Mouse (Mus musculus) heart, embryonic 11.5 days (tissue): ENCODE data around the gene Clec1a. TPM values are rescaled to one million over a fixed set of nuclear protein-coding genes. Genes with fewer than 3 reads are reported as not detected.

Experiments used
- ATAC-seq: fragments of 200-750 bp; cut with Nextera tagmentation; replicated peaks from 2 replicates; pipeline ENCODE4 v1.8.0; 2017; ENCODE audit warnings: moderate library complexity; ENCODE audit not compliant: insufficient number of reproducible peaks, low FRiP score, low TSS enrichment
- H3K27ac ChIP-seq: fragments of 300-500 bp; sonication (generic); 2 replicates; pipeline ENCODE4 v1.5.1; 2014; ENCODE audit warnings: mild to moderate bottlenecking, low read depth, low read length
- H3K27me3 ChIP-seq: fragments of 300-500 bp; sonication (generic); 2 replicates; pipeline ENCODE4 v1.6.1; 2014; ENCODE audit warnings: mild to moderate bottlenecking, low read length, mixed read lengths; ENCODE audit not compliant: control insufficient read depth, insufficient read depth
- H3K36me3 ChIP-seq: fragments of 300-500 bp; sonication (generic); 2 replicates; pipeline ENCODE4 v1.6.1; 2014; ENCODE audit warnings: mild to moderate bottlenecking, low read length, moderate library complexity, mixed read lengths; ENCODE audit not compliant: control insufficient read depth, insufficient read depth
- H3K4me1 ChIP-seq: fragments of 300-500 bp; sonication (generic); 2 replicates; pipeline ENCODE4 v1.6.1; 2014; ENCODE audit warnings: low read length; ENCODE audit not compliant: control insufficient read depth, insufficient read depth
- H3K4me2 ChIP-seq: fragments of 300-500 bp; sonication (generic); 2 replicates; pipeline ENCODE4 v1.6.1; 2014; ENCODE audit warnings: mild to moderate bottlenecking, moderate library complexity
- H3K4me3 ChIP-seq: fragments of 300-500 bp; sonication (generic); 2 replicates; pipeline ENCODE4 v1.5.1; 2014; ENCODE audit warnings: low read depth, low read length
- H3K9ac ChIP-seq: fragments of 300-500 bp; sonication (generic); 2 replicates; pipeline ENCODE4 v1.6.1; 2014; ENCODE audit warnings: mild to moderate bottlenecking, low read depth, low read length, moderate library complexity
- H3K9me3 ChIP-seq: fragments of 300-500 bp; sonication (generic); replicated peaks from 2 replicates; pipeline ENCODE4 v1.6.1; 2016; ENCODE audit warnings: low read length; ENCODE audit not compliant: control insufficient read depth
- WGBS: fragments of 180-500 bp; shearing (Covaris S2); extraction: QIAGEN DNeasy Blood & Tissue Kit; methylation state at CpG from one replicate; pipeline ENCODE4 v1.1.7; 2014; ENCODE audit not compliant: insufficient replicate concordance; 5-methylcytosine and 5-hydroxymethylcytosine counted together
- polyA plus RNA-seq: library from polyadenylated mRNA; unstranded; fragments of >200 nt; fragmentation: Nextera tagmentation; extraction: Ambion mirVana; gene quantifications from 2 replicates; pipeline ENCODE4 v1.2.1, GENCODE M21; 2014

Gene Clec1a
- polyA plus RNA-seq, 1 experiment from 2014 or later, result 0.86 TPM

- H3K4me3 ChIP-seq, result no peak overlapping the region
- no peaks in the 10 kb centered on the region for H3K9me3 ChIP-seq
- H3K27me3 ChIP-seq, result no peaks in the 10 kb centered on the region
- ATAC-seq, result no peak
- no peak overlapping the region for H3K9ac ChIP-seq
- H3K27ac ChIP-seq, result no peak overlapping the region
- H3K4me2 ChIP-seq, result no peak overlapping the region
- 71% methylated on average over 6 of the region's 6 CpGs for WGBS
- H3K36me3 ChIP-seq, result no peaks in the 10 kb centered on the region
- no peaks in the 10 kb centered on the region for H3K4me1 ChIP-seq
These were observed 58.1 kb downstream of the Clec1a start for GRCm38 (mm10) chr6:129393732-129394131.

DNA sequence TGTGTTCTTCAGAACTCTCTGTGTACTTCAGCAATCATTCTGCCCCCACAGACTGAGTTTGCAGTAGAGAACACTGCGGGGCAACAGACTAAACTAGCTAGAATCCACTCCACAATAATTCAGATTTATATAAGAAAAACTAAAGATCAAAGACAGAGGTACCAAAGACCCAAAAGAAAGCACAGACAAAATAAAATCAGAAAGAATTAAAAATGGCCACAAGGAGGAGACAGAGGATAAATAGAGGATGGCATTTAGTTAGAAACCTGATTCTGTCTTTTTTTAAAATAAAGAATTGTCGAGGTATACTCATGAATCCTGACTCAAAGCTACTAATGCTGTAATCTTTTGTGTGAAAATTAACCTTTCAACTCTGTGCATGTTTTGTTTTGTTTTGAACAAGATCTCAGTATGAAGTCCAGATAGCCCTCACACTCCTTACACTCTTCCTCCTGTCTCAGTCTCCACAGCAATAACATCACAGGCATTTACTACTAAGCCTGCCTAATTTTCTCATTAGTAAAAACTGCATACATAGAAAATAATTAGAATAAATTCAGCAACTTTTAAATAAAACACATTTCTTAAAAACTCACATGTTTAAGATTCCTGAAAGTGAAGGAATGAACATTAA lies 58.6 kb downstream of the Clec1a start:
- Histone ChIP-seq H3K9me3 (no peaks in the 10 kb centered on the region), H3K9ac (no peak overlapping the region), H3K36me3 (no peaks in the 10 kb centered on the region), H3K27ac (no peak overlapping the region), H3K4me1 (no peaks in the 10 kb centered on the region), H3K4me3 (no peak overlapping the region), H3K4me2 (no peak overlapping the region), H3K27me3 (no peaks in the 10 kb centered on the region)
- 28% methylated on average over 2 of the region's 2 CpGs for WGBS
- no peak for ATAC-seq

DNA sequence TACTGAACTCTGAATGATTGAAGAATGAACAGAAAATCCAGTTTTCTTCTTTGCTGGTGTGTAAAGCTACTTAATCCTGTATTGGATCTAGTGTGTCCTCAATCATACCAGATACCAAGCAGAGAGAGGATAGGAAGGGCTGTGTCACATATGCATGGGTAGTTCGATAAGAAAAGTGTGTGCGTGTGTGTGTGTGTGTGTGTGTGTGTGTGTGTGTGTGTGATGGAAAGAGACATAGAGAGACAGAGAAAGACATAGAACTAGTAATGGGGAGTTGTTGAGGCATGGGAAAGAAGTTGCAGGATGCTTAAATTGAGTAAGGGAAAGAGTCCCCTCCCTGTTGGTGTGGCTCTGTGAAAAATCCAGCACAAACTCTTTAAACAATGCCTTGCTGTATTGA lies 66.0 kb downstream of the Clec1a start, which contains the start of gene Clec12b:
Clec12b (minus strand) TSS at position 101 of the 400 bp plus-strand sequence.
- Histone ChIP-seq H3K9me3 (no peaks in the 10 kb centered on the region), H3K27ac (no peak within 1 kb of the TSS), H3K36me3 (no peaks in the 10 kb centered on the region), H3K4me3 (no peak within 1 kb of the TSS), H3K9ac (no peak within 1 kb of the TSS), H3K27me3 (no peaks in the 10 kb centered on the region), H3K4me2 (no peak within 1 kb of the TSS), H3K4me1 (no peaks in the 10 kb centered on the region; the same call in 1 of the 2 replicates)
- WGBS, result 77% methylated on average over 2 of the region's 2 CpGs
- ATAC-seq, result no peak

DNA sequence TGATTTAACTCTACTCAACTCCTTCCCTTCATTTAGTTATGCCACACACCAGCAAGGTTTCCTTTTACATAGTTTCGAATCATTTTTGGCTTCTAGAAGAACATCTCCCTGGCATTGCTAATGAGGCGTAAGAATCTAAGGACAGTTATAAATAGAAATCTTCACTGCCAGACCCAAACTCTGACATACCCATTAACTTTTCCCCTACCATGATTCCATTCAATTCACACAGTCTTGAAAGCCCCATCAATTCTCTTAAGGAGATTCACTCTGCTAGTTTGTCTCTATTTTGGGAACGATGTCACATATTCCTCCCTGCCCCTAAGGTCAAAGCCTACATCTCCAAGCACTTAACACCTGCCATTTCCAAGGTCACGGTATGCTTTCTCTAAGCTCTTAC lies 66.8 kb downstream of the Clec1a start:
- H3K4me3 ChIP-seq, result no peak overlapping the region
- WGBS, result 62% methylated on average over 4 of the region's 4 CpGs
- no peak for ATAC-seq
- H3K4me2 ChIP-seq, result no peak overlapping the region
- H3K4me1 ChIP-seq, result no peaks in the 10 kb centered on the region; the same call in 1 of the 2 replicates
- H3K9me3 ChIP-seq, result no peaks in the 10 kb centered on the region
- H3K27ac ChIP-seq, result no peak overlapping the region
- no peak overlapping the region for H3K9ac ChIP-seq
- no peaks in the 10 kb centered on the region for H3K36me3 ChIP-seq
- no peaks in the 10 kb centered on the region for H3K27me3 ChIP-seq

DNA sequence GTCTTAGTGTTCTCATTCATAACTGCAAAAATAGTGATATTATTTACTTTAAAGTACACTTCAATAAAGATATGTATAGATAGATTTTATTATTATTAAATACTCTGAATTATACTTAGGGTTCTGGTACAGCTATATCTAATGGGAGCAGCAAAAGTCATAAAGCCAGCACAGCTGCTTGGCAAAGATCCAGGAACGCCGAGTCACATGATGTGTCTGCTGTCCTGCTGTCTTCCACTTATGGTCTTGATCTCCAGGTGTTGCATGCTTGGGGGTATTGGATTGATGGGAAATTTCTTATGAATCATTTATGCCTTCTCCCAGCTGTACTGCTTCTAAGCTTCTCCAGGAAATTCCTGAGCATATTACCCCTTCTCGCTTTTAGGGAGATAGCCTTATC lies 68.3 kb downstream of the Clec1a start:
- Histone ChIP-seq H3K4me1 (no peaks in the 10 kb centered on the region; the same call in 1 of the 2 replicates), H3K27ac (no peak overlapping the region), H3K9ac (no peak overlapping the region), H3K4me2 (no peak overlapping the region), H3K27me3 (no peaks in the 10 kb centered on the region), H3K36me3 (no peaks in the 10 kb centered on the region), H3K4me3 (no peak overlapping the region), H3K9me3 (no peaks in the 10 kb centered on the region)
- no peak for ATAC-seq
- 62% methylated on average over 3 of the region's 3 CpGs for WGBS

DNA sequence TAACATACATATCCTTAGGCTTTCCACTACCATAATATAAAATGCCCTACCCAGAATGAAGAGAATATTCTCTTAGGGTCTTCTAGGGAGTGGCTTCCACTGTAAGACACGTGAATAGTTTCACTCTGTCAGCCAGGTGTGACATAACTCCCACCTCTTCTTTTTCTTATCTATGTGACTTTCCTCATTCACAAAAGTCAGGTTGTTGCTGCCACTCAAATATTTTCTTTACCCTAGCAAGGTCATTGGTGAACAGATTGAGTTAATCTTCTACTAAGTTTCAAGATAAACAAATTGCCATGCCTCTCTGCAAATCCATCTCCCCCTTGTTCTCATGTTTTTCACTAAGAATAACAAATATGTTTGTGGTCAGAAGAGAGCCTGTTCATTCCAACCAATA lies 70.1 kb downstream of the Clec1a start:
- Histone ChIP-seq H3K27ac (no peak overlapping the region), H3K4me3 (no peak overlapping the region), H3K36me3 (no peaks in the 10 kb centered on the region), H3K9ac (no peak overlapping the region), H3K9me3 (no peaks in the 10 kb centered on the region), H3K4me2 (no peak overlapping the region), H3K4me1 (no peaks in the 10 kb centered on the region; the same call in 1 of the 2 replicates), H3K27me3 (no peaks in the 10 kb centered on the region)
- ATAC-seq, result no peak
- 54% methylated on average over 1 of the region's 1 CpGs for WGBS

GRCm38 (mm10) chr6:129380454-129380853 lies 71.3 kb downstream of the Clec1a start:
- 51% methylated on average over 4 of the region's 4 CpGs for WGBS
- ATAC-seq, result no peak
- H3K27me3 ChIP-seq, result no peaks in the 10 kb centered on the region

DNA sequence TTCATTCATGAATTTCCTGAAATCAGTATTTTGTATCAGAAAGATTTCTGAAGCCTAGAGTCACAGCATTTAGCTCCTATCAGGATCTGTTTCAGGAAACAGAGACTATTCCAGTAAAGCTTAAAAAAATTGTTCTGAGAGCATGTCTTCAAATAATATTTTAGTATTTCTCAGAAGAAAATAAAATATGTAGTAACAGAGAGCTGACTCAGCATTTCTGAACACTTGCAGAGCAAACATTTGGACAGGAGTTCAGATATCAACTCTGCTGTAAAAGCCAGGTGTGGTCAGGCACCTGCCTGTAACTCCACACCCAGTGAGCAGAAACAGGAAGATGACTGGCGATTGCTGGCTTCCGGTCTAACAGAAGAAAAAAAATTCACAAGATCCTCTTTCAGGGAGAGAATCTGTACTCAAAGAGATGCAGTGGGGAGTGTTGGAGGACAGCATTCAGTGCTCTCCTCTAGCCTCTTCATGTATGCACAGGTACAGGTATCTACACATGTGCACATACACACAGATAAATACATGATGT lies 76.8 kb downstream of the Clec1a start:
- no peak for ATAC-seq
- Histone ChIP-seq H3K4me3 (no peak overlapping the region), H3K36me3 (no peaks in the 10 kb centered on the region), H3K9ac (no peak overlapping the region), H3K4me1 (no peaks in the 10 kb centered on the region), H3K27me3 (no peaks in the 10 kb centered on the region), H3K9me3 (no peaks in the 10 kb centered on the region), H3K27ac (no peak overlapping the region), H3K4me2 (no peak overlapping the region)
- 78% methylated on average over 2 of the region's 2 CpGs for WGBS

More at GRCm38 (mm10) chr6:129380454-129380853, 71.3 kb downstream of the Clec1a start:
- Histone ChIP-seq H3K27ac (no peak overlapping the region), H3K36me3 (no peaks in the 10 kb centered on the region), H3K9ac (no peak overlapping the region), H3K4me1 (no peaks in the 10 kb centered on the region; the same call in 1 of the 2 replicates), H3K4me2 (no peak overlapping the region), H3K4me3 (no peak overlapping the region), H3K9me3 (no peaks in the 10 kb centered on the region)
